Mouse (Mus musculus): ENCODE data around the gene Max.

Gene Max

GRCm38 (mm10) chr12:76920398-76920797, 41.6 kb downstream of the Max start:
- no peak for DNase-seq (ENCODE audit: low spot score)

- no peak for DNase-seq (ENCODE audit: low spot score)
Measured at GRCm38 (mm10) chr12:76918855-76919254, 43.1 kb downstream of the Max start.

- no peak for DNase-seq (ENCODE audit: low spot score)
Measured at GRCm38 (mm10) chr12:76918113-76918512, 43.9 kb downstream of the Max start.

- DNase-seq (ENCODE audit: low spot score) = no peak
Measured at GRCm38 (mm10) chr12:76916163-76916562, 45.8 kb downstream of the Max start.

- DNase-seq (ENCODE audit: low spot score) = no peak
Measured at GRCm38 (mm10) chr12:76912193-76912592, 49.8 kb downstream of the Max start.

- DNase-seq (ENCODE audit: low spot score) = no peak
Measured at GRCm38 (mm10) chr12:76911171-76911726, 50.8 kb downstream of the Max start.

GRCm38 (mm10) chr12:76910258-76910940, 51.6 kb downstream of the Max start:
- no peak for DNase-seq (ENCODE audit: low spot score)

GRCm38 (mm10) chr12:76909218-76909617, 52.8 kb downstream of the Max start:
- DNase-seq (ENCODE audit: low spot score) = no peak

- DNase-seq (ENCODE audit: low spot score) = no peak
Measured at GRCm38 (mm10) chr12:76906278-76906677, 55.7 kb downstream of the Max start.

GRCm38 (mm10) chr12:76901508-76902294, 60.3 kb downstream of the Max start:
- DNase-seq (ENCODE audit: low spot score) = no peak

GRCm38 (mm10) chr12:76899261-76899975, 62.6 kb downstream of the Max start:
- no peak for DNase-seq (ENCODE audit: low spot score)

- DNase-seq (ENCODE audit: low spot score) = no peak
Measured at GRCm38 (mm10) chr12:76898141-76898540, 63.9 kb downstream of the Max start.

GRCm38 (mm10) chr12:76897006-76897405, 65.0 kb downstream of the Max start:
- no peak for DNase-seq (ENCODE audit: low spot score)

- DNase-seq (ENCODE audit: low spot score) = no peak
Measured at GRCm38 (mm10) chr12:76896566-76896965, 65.4 kb downstream of the Max start.

- DNase-seq (ENCODE audit: low spot score) = no peak
Measured at GRCm38 (mm10) chr12:76895777-76896176, 66.2 kb downstream of the Max start.

- no peak for DNase-seq (ENCODE audit: low spot score)
Measured at GRCm38 (mm10) chr12:76894792-76895559, 67.0 kb downstream of the Max start.

GRCm38 (mm10) chr12:76892910-76893695, 68.9 kb downstream of the Max start:
- no peak for DNase-seq (ENCODE audit: low spot score)

GRCm38 (mm10) chr12:76891160-76891559, 70.8 kb downstream of the Max start:
- no peak for DNase-seq (ENCODE audit: low spot score)

GRCm38 (mm10) chr12:76889404-76890184, 72.4 kb downstream of the Max start:
- DNase-seq (ENCODE audit: low spot score) = no peak

- no peak for DNase-seq (ENCODE audit: low spot score)
Measured at GRCm38 (mm10) chr12:76887941-76888340, 74.1 kb downstream of the Max start.

Data from adipocyte (in vitro differentiated cells).